Mouse (Mus musculus) hindbrain, embryonic 10.5 days (tissue): Measurements from ENCODE around the gene Ptprn2. TPM values are rescaled to one million over a fixed set of nuclear protein-coding genes. Genes with fewer than 3 reads are reported as not detected.

Experiments used
- DNase-seq: peaks from one replicate; pipeline ENCODE4 v3.0.0-alpha.2; 2017; ENCODE audit warnings: low spot score
- H3K27ac ChIP-seq: fragments of 300-500 bp; sonication (generic); 2 replicates; pipeline ENCODE4 v1.5.1; 2016; ENCODE audit warnings: mild to moderate bottlenecking, moderate library complexity
- H3K27me3 ChIP-seq: fragments of 300-500 bp; sonication (generic); 2 replicates; pipeline ENCODE4 v1.6.1; 2016; ENCODE audit warnings: mild to moderate bottlenecking; ENCODE audit not compliant: poor library complexity, insufficient read depth, severe bottlenecking
- H3K36me3 ChIP-seq: fragments of 300-500 bp; sonication (generic); 2 replicates; pipeline ENCODE4 v1.6.1; 2016; ENCODE audit warnings: mild to moderate bottlenecking, moderate library complexity
- H3K4me1 ChIP-seq: fragments of 300-500 bp; sonication (generic); replicated peaks from 2 replicates; pipeline ENCODE4 v1.6.1; 2016; ENCODE audit warnings: mild to moderate bottlenecking
- H3K4me3 ChIP-seq: fragments of 300-500 bp; sonication (generic); 2 replicates; pipeline ENCODE4 v1.5.1; 2016; ENCODE audit warnings: mild to moderate bottlenecking, moderate library complexity
- H3K9me3 ChIP-seq: fragments of 300-500 bp; sonication (generic); 2 replicates; pipeline ENCODE4 v1.6.1; 2016; ENCODE audit warnings: mild to moderate bottlenecking, moderate library complexity
- WGBS: fragments of 180-500 bp; shearing (Covaris S2); methylation state at CpG from one replicate; pipeline ENCODE4 v1.1.7; 2016; 5-methylcytosine and 5-hydroxymethylcytosine counted together
- polyA plus RNA-seq: library from polyadenylated mRNA; unstranded; fragments of >200 nt; fragmentation: Nextera tagmentation; extraction: Ambion mirVana; gene quantifications from 2 replicates; pipeline ENCODE4 v1.2.1, GENCODE M21; 2016

Ptprn2 gene
- polyA plus RNA-seq, 1 experiment from 2014 or later = 6.4 TPM

DNA sequence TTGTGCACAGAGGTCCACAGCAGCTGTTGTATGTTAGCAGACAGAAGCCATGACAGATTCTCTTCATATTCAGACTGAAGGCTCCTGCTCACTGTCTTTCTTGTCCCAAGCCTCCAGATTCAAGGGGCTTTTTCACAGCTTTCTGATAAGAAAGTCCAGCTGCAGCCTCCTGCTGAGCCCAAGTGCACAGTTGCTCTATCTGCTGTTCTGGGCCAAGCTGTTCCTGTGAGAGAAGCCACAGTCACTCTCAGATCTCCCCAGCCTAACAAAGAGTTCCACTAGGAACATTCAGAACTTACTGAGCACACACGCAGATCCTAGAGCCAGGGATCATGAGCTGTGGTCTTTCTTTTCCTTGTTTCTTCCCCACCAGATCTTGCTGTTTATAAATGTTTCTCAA, 738.5 kb downstream of the Ptprn2 start:
- Histone ChIP-seq H3K36me3 (peaks cover 94% of the 10 kb centered on the region), H3K4me3 (no peak overlapping the region), H3K9me3 (no peaks in the 10 kb centered on the region), H3K4me1 (no peaks in the 10 kb centered on the region), H3K27ac (no peak overlapping the region), H3K27me3 (no peaks in the 10 kb centered on the region)
- WGBS = 75% methylated on average over 1 of the region's 1 CpGs
- DNase-seq = no peak

DNA sequence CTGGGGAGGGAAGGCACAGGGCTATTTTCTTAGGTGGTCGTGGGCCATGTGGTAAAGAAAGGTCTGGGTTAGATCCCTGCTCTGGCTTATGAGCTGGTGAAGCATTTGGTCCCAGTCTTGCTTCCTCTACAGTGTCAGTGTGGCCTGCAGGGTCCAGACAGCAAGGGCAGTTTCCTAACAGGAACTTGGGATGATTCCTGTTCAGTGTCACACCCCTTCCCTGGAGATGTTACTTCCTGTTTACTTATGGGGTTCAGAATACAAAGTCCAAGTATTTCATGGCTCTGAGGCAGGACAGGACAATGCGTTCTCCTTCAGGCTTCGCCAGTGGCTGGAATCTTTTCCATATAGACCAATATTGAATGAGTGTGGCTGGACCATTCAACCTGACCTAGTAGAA, 741.7 kb downstream of the Ptprn2 start:
- no peak for DNase-seq
- Histone ChIP-seq H3K27me3 (no peaks in the 10 kb centered on the region), H3K36me3 (peaks cover 99% of the 10 kb centered on the region), H3K4me3 (no peak overlapping the region), H3K9me3 (no peaks in the 10 kb centered on the region), H3K4me1 (no peaks in the 10 kb centered on the region; the same call in 1 of the 2 replicates), H3K27ac (no peak overlapping the region)
- 82% methylated on average over 3 of the region's 3 CpGs for WGBS

DNA sequence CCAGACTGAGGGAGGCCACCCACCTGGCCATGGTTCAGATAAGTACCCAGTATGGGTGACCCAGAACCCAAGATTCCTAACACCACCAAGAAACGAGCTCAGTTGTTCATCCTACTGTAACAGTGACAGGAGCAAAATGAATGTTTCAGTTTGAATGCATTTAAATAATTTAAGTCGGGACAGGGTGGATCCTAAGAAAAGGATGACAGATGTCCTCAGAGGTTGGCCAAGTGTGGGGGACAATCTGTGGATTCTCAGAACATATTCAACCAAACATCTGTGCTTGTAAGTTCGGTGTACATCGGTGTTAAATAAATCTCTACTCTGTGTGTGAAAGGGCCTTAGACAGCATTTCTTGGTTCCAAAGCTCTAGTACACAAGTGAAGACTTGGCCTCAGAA, 743.9 kb downstream of the Ptprn2 start:
- DNase-seq = no peak
- WGBS = 88% methylated on average over 4 of the region's 4 CpGs
- Histone ChIP-seq H3K4me1 (peaks cover 8% of the 10 kb centered on the region), H3K27ac (no peak overlapping the region), H3K36me3 (peaks cover 99% of the 10 kb centered on the region), H3K9me3 (no peaks in the 10 kb centered on the region), H3K4me3 (no peak overlapping the region), H3K27me3 (no peaks in the 10 kb centered on the region)

DNA sequence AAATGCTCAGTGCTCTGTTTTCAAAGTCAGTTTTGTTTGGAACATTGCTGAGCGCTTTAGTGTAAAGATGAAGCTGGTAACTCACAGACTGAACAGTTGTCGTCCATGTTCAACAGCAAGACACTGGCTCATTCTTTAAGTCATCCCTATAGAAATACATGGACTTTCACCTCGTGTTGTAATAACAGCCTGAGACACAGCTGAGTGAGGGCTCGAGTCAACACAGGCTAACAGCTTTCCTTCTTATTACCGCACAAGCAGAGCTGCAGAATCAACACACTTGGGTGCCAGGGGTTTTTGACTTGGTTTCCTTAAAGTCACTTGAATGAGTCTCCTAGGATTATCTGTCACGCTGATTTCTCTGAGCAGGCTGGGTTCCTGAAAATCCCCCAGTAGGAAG, 744.8 kb downstream of the Ptprn2 start:
- peaks cover 100% of the 10 kb centered on the region for H3K36me3 ChIP-seq
- 84% methylated on average over 6 of the region's 6 CpGs for WGBS

DNA sequence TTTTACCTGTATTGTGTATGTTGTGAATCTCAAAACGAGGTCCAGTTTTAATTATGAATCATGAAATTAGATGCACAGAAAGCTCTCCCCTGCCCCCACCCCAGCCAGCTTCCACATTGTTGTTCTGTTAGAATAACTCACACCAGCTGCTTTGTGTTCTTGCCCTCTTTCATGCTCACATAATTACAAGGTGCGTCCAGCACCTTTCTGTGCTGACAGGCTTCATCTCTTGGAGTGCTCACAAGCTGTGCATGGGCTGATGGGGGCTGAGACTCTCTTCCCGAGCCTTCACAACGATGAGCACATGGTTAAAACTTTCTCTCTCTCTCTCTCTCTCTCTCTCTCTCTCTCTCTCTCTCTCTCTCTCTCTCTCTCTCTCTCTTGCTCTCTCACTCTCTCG, 746.3 kb downstream of the Ptprn2 start:
- peaks cover 17% of the 10 kb centered on the region for H3K4me1 ChIP-seq
- H3K27me3 ChIP-seq = no peaks in the 10 kb centered on the region
- no peaks in the 10 kb centered on the region for H3K9me3 ChIP-seq
- peaks cover 100% of the 10 kb centered on the region for H3K36me3 ChIP-seq
- 71% methylated on average over 5 of the region's 5 CpGs for WGBS
- H3K27ac ChIP-seq = no peak overlapping the region
- no peak for DNase-seq
- no peak overlapping the region for H3K4me3 ChIP-seq

More for the DNA sequence above, 744.8 kb downstream of the Ptprn2 start:
- Histone ChIP-seq H3K4me1 (peaks cover 16% of the 10 kb centered on the region), H3K9me3 (no peaks in the 10 kb centered on the region), H3K27ac (0 out of 2 replicates have a peak overlapping the region, but pooled peaks have one; percentile 23), H3K27me3 (no peaks in the 10 kb centered on the region), H3K4me3 (no peak overlapping the region)
- DNase-seq = no peak

DNA sequence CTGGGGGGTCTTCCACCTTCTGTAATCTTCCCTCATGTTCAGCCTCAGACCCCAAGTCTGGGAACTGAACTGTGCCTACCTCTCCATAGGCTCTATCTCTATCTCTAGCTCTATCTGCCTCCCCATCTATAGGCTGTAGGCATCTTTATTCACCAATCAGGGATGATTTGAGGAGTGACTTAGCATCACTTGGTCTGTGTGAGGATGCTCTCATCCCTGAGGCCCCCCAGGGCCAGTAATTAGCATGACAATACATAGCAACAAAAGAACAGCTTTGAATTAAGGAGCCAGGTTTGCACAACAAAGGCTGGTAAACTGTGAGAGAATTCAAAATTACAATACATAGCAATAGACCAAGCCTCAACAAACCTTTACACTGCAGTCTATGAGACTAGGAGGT, 749.6 kb downstream of the Ptprn2 start:
- Histone ChIP-seq H3K4me3 (no peak overlapping the region), H3K4me1 (peaks cover 20% of the 10 kb centered on the region), H3K9me3 (no peaks in the 10 kb centered on the region; the same call in 1 of the 2 replicates), H3K27ac (0 out of 2 replicates have a peak overlapping the region, but pooled peaks have one; percentile 35), H3K27me3 (no peaks in the 10 kb centered on the region), H3K36me3 (peaks cover 98% of the 10 kb centered on the region)
- no peak for DNase-seq

DNA sequence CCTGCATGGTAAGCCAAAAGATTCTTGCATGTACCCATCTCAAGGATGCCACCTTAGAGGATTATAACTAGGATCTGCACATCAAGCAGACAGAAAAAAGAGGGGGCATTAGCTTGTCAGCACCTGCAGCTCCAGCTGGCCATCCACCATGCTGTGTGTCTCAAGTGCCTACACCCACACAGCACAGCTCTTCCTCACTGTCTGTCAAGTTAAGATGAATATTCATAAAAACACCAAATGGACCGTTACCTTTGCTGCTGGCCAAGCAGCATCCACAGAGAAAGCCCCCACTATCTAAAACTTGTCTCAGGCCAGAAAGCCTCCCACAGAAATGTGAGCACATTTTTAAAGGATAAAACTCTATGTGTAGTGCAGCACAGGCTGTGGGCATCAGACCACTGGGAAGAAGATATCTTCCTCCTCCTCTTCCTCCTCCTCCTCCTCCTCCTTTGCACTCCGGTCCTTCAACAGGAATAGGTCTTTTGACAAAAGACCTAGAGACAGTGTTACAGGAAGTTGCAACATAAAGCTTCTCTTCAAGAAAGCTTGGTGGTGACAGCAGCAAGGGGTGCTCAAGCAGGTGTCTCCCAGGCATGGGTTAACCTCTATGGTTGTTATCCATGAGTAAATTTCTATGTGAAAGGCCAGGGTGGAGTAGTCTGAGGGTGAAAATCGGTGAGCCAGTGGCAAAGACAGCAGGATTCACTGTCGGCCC, 750.7 kb downstream of the Ptprn2 start:
- Histone ChIP-seq H3K4me3 (no peak overlapping the region), H3K36me3 (peaks cover 98% of the 10 kb centered on the region), H3K27me3 (no peaks in the 10 kb centered on the region), H3K4me1 (peaks cover 24% of the 10 kb centered on the region), H3K9me3 (no peaks in the 10 kb centered on the region; the same call in 1 of the 2 replicates), H3K27ac (no peak overlapping the region)
- DNase-seq = no peak
- WGBS = 82% methylated on average over 4 of the region's 4 CpGs

DNA sequence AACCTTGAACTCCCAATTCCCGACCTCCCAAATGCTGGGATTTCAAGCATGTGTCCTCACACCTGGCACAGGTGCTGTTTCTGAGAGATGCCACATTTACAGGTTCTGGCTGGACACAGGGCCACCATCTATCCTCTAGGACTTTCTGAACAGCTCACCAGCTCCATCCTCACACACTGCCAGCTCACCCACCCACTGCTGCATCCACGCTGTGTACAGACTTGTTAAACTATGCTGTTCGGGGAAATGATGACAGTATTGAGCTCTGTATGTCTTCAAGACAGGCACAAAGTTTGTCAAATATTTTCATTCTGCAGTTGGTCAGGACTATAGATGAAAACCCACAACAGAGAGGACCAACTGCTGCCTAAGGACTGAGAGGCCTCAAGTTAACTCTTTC, 751.5 kb downstream of the Ptprn2 start:
- peaks cover 26% of the 10 kb centered on the region for H3K4me1 ChIP-seq
- peaks cover 98% of the 10 kb centered on the region for H3K36me3 ChIP-seq
- H3K27me3 ChIP-seq = no peaks in the 10 kb centered on the region
- DNase-seq = no peak
- no peak overlapping the region for H3K4me3 ChIP-seq
- WGBS = 87% methylated on average over 3 of the region's 3 CpGs
- no peak overlapping the region for H3K27ac ChIP-seq
- no peaks in the 10 kb centered on the region; the same call in 1 of the 2 replicates for H3K9me3 ChIP-seq

DNA sequence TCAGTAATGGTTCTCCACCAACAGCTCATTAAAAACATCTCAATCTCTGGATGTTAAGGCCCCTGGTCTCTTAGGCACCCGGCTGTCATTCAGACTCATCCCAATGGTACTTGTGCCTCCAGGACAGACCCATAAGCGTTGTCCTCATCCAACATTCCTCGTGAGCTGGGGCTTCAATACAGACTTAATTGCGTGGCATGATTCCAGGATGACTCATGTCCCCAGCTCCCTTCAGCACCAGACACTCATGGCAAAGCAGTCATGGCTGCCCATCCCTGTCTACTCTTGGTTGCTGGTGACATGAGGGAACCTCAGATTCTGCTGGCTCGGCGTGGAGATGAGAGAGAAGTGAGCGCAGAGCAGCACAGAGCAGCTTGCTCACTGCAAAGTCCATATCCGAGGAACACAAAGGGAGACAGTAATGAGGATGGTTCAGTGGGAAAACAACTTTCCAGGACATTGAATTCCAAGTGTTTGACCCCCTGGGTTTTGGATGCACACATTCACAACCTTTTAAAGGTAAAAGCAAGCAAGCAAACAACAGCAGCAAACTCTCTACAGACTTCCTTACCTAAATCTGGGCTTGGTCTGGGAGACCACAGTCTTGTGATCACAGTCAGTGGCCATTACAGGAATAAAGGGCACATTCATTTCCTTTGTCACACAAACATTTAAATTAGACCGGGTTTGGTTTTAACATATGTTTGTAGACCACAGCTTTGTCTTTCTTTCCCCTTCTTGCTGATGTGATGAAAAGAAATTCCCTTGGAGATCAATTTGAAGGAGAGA, 754.6 kb downstream of the Ptprn2 start:
- H3K9me3 ChIP-seq = no peaks in the 10 kb centered on the region; the same call in 1 of the 2 replicates
- H3K4me1 ChIP-seq = peaks cover 15% of the 10 kb centered on the region
- no peaks in the 10 kb centered on the region for H3K27me3 ChIP-seq
- H3K27ac ChIP-seq = no peak overlapping the region
- no peak for DNase-seq
- H3K4me3 ChIP-seq = no peak overlapping the region
- H3K36me3 ChIP-seq = peaks cover 97% of the 10 kb centered on the region
- WGBS = 76% methylated on average over 9 of the region's 9 CpGs

DNA sequence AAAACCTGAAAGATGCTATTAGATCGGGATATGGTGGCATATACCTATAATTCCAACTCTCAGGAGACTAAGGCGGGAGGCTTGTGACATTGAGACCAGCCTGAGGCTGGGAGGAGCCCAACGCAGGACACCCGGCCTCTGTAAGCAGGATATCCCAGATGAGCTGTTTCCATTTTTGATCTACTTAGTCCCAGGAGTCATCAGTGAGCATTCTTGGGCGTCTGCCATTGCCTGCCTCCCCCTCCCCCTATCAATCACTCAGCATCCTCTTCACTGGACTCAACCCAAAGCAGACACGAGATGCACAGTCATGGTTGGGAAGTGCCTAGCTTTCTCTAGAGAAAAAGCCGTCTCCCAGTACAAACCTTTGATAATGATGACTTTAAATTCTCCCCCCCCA, 756.7 kb downstream of the Ptprn2 start:
- 68% methylated on average over 7 of the region's 7 CpGs for WGBS
- H3K4me3 ChIP-seq = no peak overlapping the region
- DNase-seq = no peak
- peaks cover 97% of the 10 kb centered on the region for H3K36me3 ChIP-seq
- no peaks in the 10 kb centered on the region; the same call in 1 of the 2 replicates for H3K9me3 ChIP-seq
- H3K4me1 ChIP-seq = peaks cover 12% of the 10 kb centered on the region
- H3K27me3 ChIP-seq = no peaks in the 10 kb centered on the region
- no peak overlapping the region for H3K27ac ChIP-seq

DNA sequence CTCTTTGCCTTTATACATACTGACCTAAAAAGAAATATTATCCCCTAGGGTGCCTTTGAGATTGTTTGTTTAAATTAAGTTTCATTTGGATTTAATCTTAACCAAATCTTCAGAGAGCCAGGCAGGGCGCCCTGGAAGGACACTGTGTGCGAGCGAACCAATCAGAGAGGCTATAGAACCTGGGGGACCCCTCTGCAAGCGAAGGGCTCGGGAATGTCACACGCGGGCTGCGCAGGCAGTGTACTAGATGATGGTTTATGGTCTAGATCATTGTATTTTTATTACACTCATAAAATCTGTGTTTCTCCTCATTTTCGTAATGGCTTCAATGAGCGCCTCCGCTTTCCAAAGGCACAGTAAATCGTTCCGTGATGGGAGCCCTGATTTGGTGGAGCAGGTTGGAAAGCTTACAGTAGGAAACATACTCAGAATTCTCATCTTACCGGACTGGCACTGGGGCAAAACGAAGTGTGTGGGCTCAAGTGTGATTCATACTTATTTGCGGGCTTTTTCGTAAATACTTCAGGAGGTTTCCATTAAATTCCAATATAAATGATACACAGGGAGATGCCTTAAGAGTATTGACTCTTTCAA, 760.5 kb downstream of the Ptprn2 start:
- Histone ChIP-seq H3K4me1 (peaks cover 25% of the 10 kb centered on the region), H3K36me3 (peaks cover 98% of the 10 kb centered on the region), H3K4me3 (no peak overlapping the region), H3K27ac (no peak overlapping the region), H3K9me3 (no peaks in the 10 kb centered on the region), H3K27me3 (no peaks in the 10 kb centered on the region)
- WGBS = 89% methylated on average over 17 of the region's 17 CpGs
- no peak for DNase-seq

DNA sequence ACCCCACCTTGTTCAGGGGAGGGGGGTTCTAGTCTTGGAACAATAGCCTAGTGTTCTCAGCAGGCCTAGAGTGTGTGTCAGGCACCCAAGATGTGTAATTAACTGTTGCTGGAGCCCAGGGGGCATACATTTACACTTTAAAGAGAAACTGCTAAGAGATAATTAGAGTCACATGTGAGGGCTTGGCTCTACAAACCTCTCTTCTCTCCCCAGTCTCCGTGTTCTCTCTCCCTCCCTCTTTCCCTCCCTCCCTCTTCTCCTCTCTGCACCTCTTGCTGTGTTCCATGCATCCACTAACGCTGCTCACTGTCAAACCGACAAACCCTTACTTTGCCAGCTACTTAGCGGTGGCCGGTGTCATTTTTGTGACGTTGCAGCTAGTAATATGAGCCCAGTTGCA, 764.9 kb downstream of the Ptprn2 start:
- 15% methylated on average over 6 of the region's 6 CpGs for WGBS
- DNase-seq = peak; percentile 39
- peak overlapping the region; percentile 59 for H3K27ac ChIP-seq
- H3K27me3 ChIP-seq = no peaks in the 10 kb centered on the region
- no peak overlapping the region for H3K4me3 ChIP-seq
- no peaks in the 10 kb centered on the region for H3K9me3 ChIP-seq
- peaks cover 86% of the 10 kb centered on the region for H3K36me3 ChIP-seq
- peaks cover 63% of the 10 kb centered on the region for H3K4me1 ChIP-seq
